Mouse (Mus musculus): ENCODE results near the gene Vegfa.

DNA sequence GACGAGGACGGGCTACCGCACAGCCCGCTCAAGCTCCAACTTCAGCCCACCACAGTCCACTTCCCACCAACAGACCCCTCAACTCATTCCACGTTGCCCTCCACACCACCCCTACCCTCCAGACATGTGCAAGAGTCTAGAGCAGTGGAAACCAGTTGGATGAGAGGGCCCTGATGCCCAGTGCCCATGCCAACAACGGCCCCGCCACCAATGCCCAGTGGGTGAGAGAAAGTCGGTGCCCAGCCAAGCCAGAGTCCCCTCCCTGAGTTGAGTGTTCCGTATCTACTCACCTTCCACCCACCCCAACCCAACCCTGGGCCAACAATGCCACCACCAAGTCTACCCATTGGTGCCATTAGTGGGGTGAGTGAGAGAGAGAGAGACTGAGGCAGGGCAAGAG, 10.4 kb downstream of the Vegfa start:
- no peak for TF ChIP-seq USF1 (IDR thresholded peaks at IDR 0.05; ENCODE audit: low read depth)
- no peak for TF ChIP-seq CTCF (IDR thresholded peaks at IDR 0.05; ENCODE audit: control insufficient read depth, insufficient read depth, insufficient read length)
